Mouse (Mus musculus) testis, adult 2 months (tissue): ENCODE data around the gene Rgs6.

Experiments
- CTCF ChIP-seq: fragments of 200-500 bp; IDR thresholded peaks from 2 replicates; pipeline ENCODE4 v1.5.1; 2012; ENCODE audit warnings: low read depth, mild to moderate bottlenecking, inconsistent platforms, low read length, moderate library complexity; ENCODE audit not compliant: control insufficient read depth, insufficient read depth, insufficient replicate concordance
- POLR2A ChIP-seq: fragments of 200-500 bp; IDR thresholded peaks from 2 replicates; pipeline ENCODE4 v1.6.1; 2012; ENCODE audit warnings: low read depth, mild to moderate bottlenecking, inconsistent platforms, low read length, moderate library complexity; ENCODE audit not compliant: control insufficient read depth

DNA sequence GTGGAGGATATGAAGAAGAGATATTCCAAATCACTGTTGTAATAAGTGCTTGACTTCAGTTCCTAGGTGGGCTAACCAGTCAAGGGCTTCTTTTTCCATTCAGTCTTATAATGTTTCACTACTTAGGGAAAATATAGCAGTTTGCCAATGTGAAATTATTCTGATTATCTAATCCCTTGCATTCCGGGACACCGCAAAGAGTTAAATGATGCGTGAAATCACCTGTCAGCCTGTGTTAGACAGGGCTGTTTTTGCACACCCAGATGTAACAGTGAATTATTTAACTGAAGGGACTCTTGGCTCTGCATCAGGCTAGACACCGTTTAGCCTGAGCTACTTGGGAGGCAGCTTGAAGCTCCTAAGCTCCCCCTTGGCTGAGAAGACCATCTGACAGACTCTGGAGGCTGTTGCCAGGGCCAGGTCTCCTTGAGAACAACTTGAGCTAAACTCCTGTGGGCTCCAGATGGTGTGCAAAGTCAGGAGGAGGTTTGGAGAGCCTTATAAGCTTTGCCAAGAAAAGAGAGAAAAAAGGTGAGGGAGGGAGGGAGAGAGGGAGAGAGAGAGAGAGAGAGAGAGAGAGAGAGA lies 382.5 kb downstream of the Rgs6 start:
- no peak for TF ChIP-seq CTCF
- no peak for TF ChIP-seq POLR2A
